Mouse (Mus musculus) thymus, postnatal 14 days (tissue): ENCODE measurements around the gene Aldh16a1.

Experiments
- DNase-seq: peaks from one replicate; pipeline ENCODE4 v3.0.0; 2021

Gene Aldh16a1

GRCm38 (mm10) chr7:45178550-45178949, 24.2 kb upstream of the Aldh16a1 start:
- DNase-seq: no peak

GRCm38 (mm10) chr7:45176356-45176755, 22.0 kb upstream of the Aldh16a1 start:
- no peak for DNase-seq

GRCm38 (mm10) chr7:45175929-45176328, 21.5 kb upstream of the Aldh16a1 start:
- no peak for DNase-seq

GRCm38 (mm10) chr7:45175398-45175797, 21.0 kb upstream of the Aldh16a1 start:
- DNase-seq: no peak

GRCm38 (mm10) chr7:45174567-45175280, 20.3 kb upstream of the Aldh16a1 start:
- DNase-seq: no peak

GRCm38 (mm10) chr7:45173772-45174171, 19.4 kb upstream of the Aldh16a1 start:
- DNase-seq: peak; percentile 43

- DNase-seq: peak; percentile 63
Measured at GRCm38 (mm10) chr7:45172974-45173373, 18.6 kb upstream of the Aldh16a1 start.

- no peak for DNase-seq
Measured at GRCm38 (mm10) chr7:45169495-45169894, 15.1 kb upstream of the Aldh16a1 start.

- DNase-seq: no peak
Measured at GRCm38 (mm10) chr7:45168656-45169055, 14.3 kb upstream of the Aldh16a1 start.

- DNase-seq: no peak
Measured at GRCm38 (mm10) chr7:45167761-45168445, 13.5 kb upstream of the Aldh16a1 start.

- no peak for DNase-seq
Measured at GRCm38 (mm10) chr7:45166950-45167401, 12.6 kb upstream of the Aldh16a1 start.

- DNase-seq: no peak
Measured at GRCm38 (mm10) chr7:45165701-45166100, 11.3 kb upstream of the Aldh16a1 start.

- no peak for DNase-seq
Measured at GRCm38 (mm10) chr7:45164833-45165232, 10.4 kb upstream of the Aldh16a1 start.

GRCm38 (mm10) chr7:45163735-45164490, 9.5 kb upstream of the Aldh16a1 start, which contains the start of gene Slc17a7:
Gene Slc17a7, plus strand, starts transcription at chr7:45163949.
- DNase-seq: peak; percentile 39

GRCm38 (mm10) chr7:45162996-45163615, 8.7 kb upstream of the Aldh16a1 start:
- DNase-seq: no peak

- no peak for DNase-seq
Measured at GRCm38 (mm10) chr7:45162551-45162950, 8.2 kb upstream of the Aldh16a1 start.

- peak; percentile 95 for DNase-seq
Measured at GRCm38 (mm10) chr7:45161612-45162473, 7.5 kb upstream of the Aldh16a1 start.

GRCm38 (mm10) chr7:45160866-45161265, 6.5 kb upstream of the Aldh16a1 start:
- DNase-seq: no peak

- no peak for DNase-seq
Measured at GRCm38 (mm10) chr7:45160316-45160800, 6.0 kb upstream of the Aldh16a1 start.

- no peak for DNase-seq
Measured at GRCm38 (mm10) chr7:45158991-45159390, 4.6 kb upstream of the Aldh16a1 start.

GRCm38 (mm10) chr7:45157459-45157858, 3.1 kb upstream of the Aldh16a1 start:
- no peak for DNase-seq

GRCm38 (mm10) chr7:45156206-45156605, 1.8 kb upstream of the Aldh16a1 start:
- DNase-seq: no peak
